Mouse (Mus musculus) spleen, postnatal 10 days (tissue): ENCODE data around the gene Gm29049.
"Not testable (repeated sequence)": the region's sequence is repeated elsewhere in the genome, so short reads cannot be mapped to it uniquely, and the experiment has no call there.

Experiments
- DNase-seq, 2 experiments: peaks; one replicate each; pipeline ENCODE4 v3.0.0; 2021 to 2022; ENCODE audit warnings: low spot score in 2 of 2

Gene Gm29049

GRCm38 (mm10) chrY:7997068-7997467 lies at the start of gene Gm29049:
Gene Gm29049, minus strand, starts transcription at chrY:7997168.
- DNase-seq: not testable (repeated sequence)
